Mouse (Mus musculus): Measurements from ENCODE around the gene Ccr6. TPM values are rescaled to one million over a fixed set of nuclear protein-coding genes. Genes with fewer than 3 reads are reported as not detected.
A peak's percentile ranks its signal among the peaks of the same experiment; 100 is the strongest.

Ccr6 gene
- polyA plus RNA-seq, 1 experiment from 2014 or later, result not detected

DNA sequence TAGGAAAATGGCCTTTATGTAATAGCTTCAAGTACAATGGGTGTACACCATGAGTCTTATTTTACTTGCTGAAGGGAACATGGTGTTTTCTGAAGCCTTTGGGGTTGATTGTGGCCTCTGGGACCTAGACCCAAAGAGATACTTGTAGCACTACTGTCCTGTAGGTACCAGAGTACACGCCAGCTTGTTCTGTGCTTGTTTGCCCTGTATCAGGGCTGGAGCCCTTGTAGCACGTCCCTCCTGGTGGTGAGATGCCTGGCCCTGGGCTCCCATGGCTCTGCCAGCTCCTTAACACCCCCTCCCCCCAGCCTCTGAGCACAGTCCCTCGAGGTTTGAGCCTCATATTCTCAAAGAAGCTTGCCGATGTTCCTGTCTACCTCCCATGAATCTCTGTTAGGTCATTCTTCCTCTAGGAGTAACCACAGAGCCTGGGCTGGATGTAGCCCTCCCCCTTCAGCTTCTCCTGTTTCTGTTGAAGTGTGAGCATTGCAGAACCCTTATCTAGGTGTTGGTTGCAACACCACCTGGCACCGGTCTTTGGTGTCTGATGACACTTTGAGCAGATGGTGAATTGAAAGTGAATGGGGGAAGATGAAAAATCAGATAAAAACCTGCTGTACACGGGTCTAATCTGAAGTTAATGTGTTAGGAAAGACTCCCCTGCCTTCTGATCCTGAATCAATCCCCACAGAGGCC, 36.4 kb downstream of the Ccr6 start:
- 54% methylated on average over 6 of the region's 6 CpGs for WGBS
- no peaks in the 10 kb centered on the region for H3K4me1 ChIP-seq

DNA sequence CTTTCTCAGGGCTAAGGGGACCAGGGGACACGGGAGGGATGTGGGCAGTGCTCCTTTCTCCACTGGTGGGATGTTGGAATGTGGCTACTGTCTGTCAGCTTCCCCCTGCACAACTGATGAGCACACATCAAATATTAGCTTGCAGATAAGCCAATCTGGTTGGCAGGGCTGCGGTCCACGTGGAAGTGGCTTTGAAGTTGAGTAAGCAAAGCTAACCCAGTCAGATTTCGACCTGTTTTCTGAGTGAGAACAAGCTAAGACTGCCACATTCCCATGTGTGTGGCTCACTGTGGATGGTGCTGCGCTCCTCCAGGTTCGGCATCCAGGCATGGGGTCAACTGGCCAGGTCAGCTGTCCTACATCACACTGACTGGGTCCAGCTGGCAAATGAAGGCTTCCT, 37.1 kb downstream of the Ccr6 start:
- Histone ChIP-seq H3K4me1 (no peaks in the 10 kb centered on the region), H3K4me2 (replicated peaks) (no peak overlapping the region), H3K27ac (replicated peaks) (no peak overlapping the region), H3K4me3 (no peak overlapping the region), H3K36me3 (no peaks in the 10 kb centered on the region), H3K9ac (replicated peaks) (no peak overlapping the region), H3K9me3 (no peaks in the 10 kb centered on the region), H3K27me3 (no peaks in the 10 kb centered on the region)
- ATAC-seq (replicated peaks), result no peak
- 82% methylated on average over 6 of the region's 6 CpGs for WGBS

More for the DNA sequence above, 36.4 kb downstream of the Ccr6 start:
- Histone ChIP-seq H3K27me3 (no peaks in the 10 kb centered on the region), H3K4me2 (replicated peaks) (no peak overlapping the region), H3K9me3 (no peaks in the 10 kb centered on the region), H3K4me3 (no peak overlapping the region), H3K36me3 (no peaks in the 10 kb centered on the region), H3K27ac (replicated peaks) (no peak overlapping the region), H3K9ac (replicated peaks) (no peak overlapping the region)
- no peak for ATAC-seq (replicated peaks)

DNA sequence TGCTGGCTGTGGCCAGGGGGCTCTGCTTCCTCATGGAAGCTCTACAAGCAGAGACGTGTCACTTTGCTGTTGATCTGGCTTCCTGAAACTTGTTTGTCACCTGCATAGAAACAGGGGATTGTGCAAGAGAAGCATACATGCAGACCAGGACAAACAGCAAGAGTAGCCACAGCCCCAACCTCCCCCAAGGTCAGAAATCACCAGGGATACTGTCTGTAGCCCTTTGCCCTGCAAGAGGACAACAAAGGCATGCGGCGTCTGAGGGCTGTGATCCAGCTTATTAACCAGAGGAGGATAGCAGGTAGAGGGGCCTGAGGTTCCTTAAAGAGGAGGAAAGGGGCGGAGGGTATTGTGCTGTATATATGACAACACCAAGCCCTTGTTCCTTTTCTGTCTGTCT, 40.2 kb downstream of the Ccr6 start:
- no peaks in the 10 kb centered on the region for H3K4me1 ChIP-seq
- no peak overlapping the region for H3K4me3 ChIP-seq
- no peak overlapping the region for H3K4me2 ChIP-seq (replicated peaks)
- no peaks in the 10 kb centered on the region for H3K27me3 ChIP-seq
- ATAC-seq (replicated peaks), result no peak
- WGBS, result 80% methylated on average over 4 of the region's 4 CpGs
- H3K9ac ChIP-seq (replicated peaks), result no peak overlapping the region
- no peak overlapping the region for H3K27ac ChIP-seq (replicated peaks)
- no peaks in the 10 kb centered on the region for H3K36me3 ChIP-seq
- H3K9me3 ChIP-seq, result no peaks in the 10 kb centered on the region

DNA sequence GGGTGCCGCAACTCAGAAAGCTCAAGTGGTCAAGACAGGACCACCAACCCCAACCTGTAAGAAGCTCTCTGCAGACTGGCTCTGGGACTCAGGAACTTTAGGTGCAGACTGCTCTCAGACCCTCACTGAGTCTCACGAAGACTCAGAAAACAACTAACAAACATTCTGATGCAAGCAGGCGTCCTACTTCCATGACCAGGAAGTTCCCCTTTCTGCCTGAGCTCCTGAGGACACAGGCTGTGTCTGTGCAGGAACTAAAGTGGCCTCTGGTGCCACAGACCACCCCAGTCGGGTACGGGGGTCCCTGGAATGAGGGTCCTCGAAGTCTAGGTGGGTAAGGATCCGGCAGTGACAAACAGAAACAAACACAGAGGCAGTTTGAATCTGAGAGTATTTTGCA, 40.8 kb downstream of the Ccr6 start:
- H3K36me3 ChIP-seq, result no peaks in the 10 kb centered on the region
- no peaks in the 10 kb centered on the region for H3K9me3 ChIP-seq
- no peaks in the 10 kb centered on the region for H3K4me1 ChIP-seq
- H3K27me3 ChIP-seq, result no peaks in the 10 kb centered on the region
- WGBS, result 82% methylated on average over 7 of the region's 7 CpGs
- no peak overlapping the region for H3K4me2 ChIP-seq (replicated peaks)
- H3K4me3 ChIP-seq, result no peak overlapping the region
- no peak overlapping the region for H3K27ac ChIP-seq (replicated peaks)
- H3K9ac ChIP-seq (replicated peaks), result no peak overlapping the region
- no peak for ATAC-seq (replicated peaks)

DNA sequence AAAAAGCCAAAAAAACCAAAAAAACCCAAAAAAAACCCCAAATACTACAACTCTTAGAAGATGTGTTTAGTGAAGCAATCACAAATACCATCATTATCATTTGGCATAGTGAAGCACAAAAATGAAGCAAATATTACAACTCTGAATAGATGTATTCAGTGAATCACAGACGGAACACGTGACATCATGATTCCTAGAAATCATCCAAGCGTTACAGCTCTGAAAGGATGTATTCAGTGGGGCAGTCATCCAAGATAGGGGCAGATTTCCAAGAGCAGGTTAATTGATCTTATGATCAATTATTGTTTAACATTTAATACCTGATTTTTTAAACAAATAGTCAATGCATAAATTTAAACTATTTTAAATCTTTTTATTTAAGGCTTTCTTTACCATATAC, 41.4 kb downstream of the Ccr6 start:
- H3K9me3 ChIP-seq, result no peaks in the 10 kb centered on the region
- H3K4me3 ChIP-seq, result no peak overlapping the region
- no peak overlapping the region for H3K27ac ChIP-seq (replicated peaks)
- H3K4me1 ChIP-seq, result no peaks in the 10 kb centered on the region
- ATAC-seq (replicated peaks), result no peak
- no peak overlapping the region for H3K9ac ChIP-seq (replicated peaks)
- no peak overlapping the region for H3K4me2 ChIP-seq (replicated peaks)
- H3K27me3 ChIP-seq, result no peaks in the 10 kb centered on the region
- H3K36me3 ChIP-seq, result no peaks in the 10 kb centered on the region
- 64% methylated on average over 3 of the region's 3 CpGs for WGBS

DNA sequence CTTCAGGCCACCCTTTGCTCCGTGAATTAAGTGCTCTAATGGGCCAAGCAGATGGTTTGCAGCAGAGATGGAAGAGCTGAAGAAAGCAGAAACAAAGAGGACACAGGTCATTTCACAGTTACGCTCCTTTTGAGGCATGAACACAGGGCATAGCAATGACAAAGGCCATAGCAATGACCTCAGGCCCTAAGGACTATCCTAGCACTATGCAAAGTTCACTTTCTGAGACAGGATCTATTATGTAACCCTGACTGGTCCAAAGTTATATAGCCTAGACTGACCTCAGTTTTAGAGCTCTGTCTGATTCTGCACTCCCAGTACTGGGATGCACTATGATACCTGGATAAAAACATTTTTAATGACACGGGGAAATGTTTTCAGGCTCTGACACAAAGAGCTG, 42.5 kb downstream of the Ccr6 start:
- 68% methylated on average over 3 of the region's 3 CpGs for WGBS
- peaks cover 6% of the 10 kb centered on the region for H3K4me1 ChIP-seq
- H3K27ac ChIP-seq (replicated peaks), result no peak overlapping the region
- no peaks in the 10 kb centered on the region for H3K27me3 ChIP-seq
- H3K9ac ChIP-seq (replicated peaks), result no peak overlapping the region
- ATAC-seq (replicated peaks), result no peak
- H3K9me3 ChIP-seq, result no peaks in the 10 kb centered on the region
- H3K4me2 ChIP-seq (replicated peaks), result no peak overlapping the region
- H3K4me3 ChIP-seq, result no peak overlapping the region
- no peaks in the 10 kb centered on the region for H3K36me3 ChIP-seq

DNA sequence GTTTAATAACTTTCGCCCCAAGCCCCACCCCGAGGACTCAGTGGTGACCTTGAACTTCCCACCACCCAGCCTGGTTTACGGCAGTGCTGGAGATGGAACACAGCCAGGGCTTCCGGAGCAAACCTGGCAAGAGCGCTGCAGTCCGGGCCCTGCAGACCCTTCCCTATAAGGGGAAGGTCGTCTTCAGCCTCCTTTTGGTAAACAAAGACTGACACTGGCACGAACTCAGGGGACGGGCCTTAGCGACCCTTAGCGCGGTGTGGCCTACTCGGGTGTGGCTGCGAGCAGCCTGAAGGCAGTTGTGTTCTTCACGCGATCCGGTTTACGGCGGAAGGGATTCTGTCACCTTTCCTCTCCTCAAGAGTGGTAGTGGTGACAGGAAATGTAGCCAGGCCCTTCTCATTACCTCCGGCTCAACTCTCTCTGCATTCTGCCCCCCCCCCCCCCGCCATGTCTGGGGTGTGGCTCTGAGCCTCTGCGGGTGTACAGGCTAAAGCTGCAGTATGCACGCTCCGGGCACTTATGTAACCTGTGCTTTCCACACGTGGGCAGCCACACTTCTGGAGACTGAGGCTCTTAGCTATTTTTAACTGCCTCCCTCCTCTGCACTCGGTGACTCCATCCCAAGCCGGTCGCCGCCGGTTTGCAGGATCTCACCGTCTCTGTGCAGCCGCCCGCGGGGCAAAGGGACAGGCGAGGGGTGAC, 47.1 kb downstream of the Ccr6 start, which contains the start of gene Mpc1:
Gene Mpc1 (plus strand): TSS at position 84 of the 705 bp plus-strand sequence.
- peaks cover 25% of the 10 kb centered on the region for H3K4me1 ChIP-seq
- no peaks in the 10 kb centered on the region for H3K27me3 ChIP-seq
- H3K9ac ChIP-seq (replicated peaks), result peak within 1 kb of the TSS; percentile 67
- peak within 1 kb of the TSS; percentile 93 for H3K27ac ChIP-seq (replicated peaks)
- WGBS, result under 1% methylated on average over 34 of the region's 35 CpGs
- H3K4me3 ChIP-seq, result peak within 1 kb of the TSS; percentile 80
- peak; percentile 72 for ATAC-seq (replicated peaks)
- peak within 1 kb of the TSS; percentile 99 for H3K4me2 ChIP-seq (replicated peaks)
- no peaks in the 10 kb centered on the region for H3K36me3 ChIP-seq
- no peaks in the 10 kb centered on the region for H3K9me3 ChIP-seq

DNA sequence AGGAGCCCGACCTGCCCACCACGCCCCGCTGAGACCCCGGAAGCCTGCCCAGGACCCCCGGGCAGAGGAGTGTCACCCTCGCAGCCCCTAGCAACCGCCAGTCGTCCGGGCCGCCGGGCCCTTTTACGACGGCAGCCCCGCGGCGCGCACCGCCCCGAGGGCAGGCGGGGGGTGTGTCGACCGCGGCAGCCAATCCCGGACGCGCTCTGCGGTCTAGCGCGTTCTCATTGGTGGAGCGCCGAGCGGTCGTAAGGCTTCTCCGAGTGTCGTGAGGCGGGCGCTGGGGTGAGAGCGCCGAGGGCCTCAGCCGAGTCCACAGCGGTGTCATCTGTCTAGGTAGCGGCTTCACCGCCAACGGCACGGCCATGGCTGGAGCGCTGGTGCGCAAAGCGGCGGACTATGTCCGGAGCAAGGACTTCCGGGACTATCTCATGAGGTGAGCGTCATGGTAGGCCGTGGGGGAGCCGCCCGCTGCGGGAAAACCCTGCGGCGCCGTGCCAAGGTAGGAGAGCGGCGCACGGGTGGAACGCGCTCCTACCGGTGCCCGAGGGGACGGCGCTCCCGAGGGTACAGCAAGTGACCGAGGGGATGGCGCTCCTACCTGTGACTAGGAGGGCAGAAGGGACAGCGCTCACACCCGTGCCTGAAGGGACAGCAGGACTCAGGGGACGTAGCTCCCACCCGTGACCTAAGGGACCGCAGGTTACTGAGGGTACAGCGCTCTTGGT, 47.8 kb downstream of the Ccr6 start:
- peak overlapping the region; percentile 67 for H3K9ac ChIP-seq (replicated peaks)
- H3K4me2 ChIP-seq (replicated peaks), result peak overlapping the region; percentile 99
- peak overlapping the region; percentile 93 for H3K27ac ChIP-seq (replicated peaks)
- peak overlapping the region; percentile 80 for H3K4me3 ChIP-seq
- H3K4me1 ChIP-seq, result peaks cover 25% of the 10 kb centered on the region
- no peaks in the 10 kb centered on the region for H3K36me3 ChIP-seq
- no peaks in the 10 kb centered on the region for H3K9me3 ChIP-seq
- H3K27me3 ChIP-seq, result no peaks in the 10 kb centered on the region
- under 1% methylated on average over 77 of the region's 77 CpGs for WGBS
- peak; percentile 99 for ATAC-seq (replicated peaks)

DNA sequence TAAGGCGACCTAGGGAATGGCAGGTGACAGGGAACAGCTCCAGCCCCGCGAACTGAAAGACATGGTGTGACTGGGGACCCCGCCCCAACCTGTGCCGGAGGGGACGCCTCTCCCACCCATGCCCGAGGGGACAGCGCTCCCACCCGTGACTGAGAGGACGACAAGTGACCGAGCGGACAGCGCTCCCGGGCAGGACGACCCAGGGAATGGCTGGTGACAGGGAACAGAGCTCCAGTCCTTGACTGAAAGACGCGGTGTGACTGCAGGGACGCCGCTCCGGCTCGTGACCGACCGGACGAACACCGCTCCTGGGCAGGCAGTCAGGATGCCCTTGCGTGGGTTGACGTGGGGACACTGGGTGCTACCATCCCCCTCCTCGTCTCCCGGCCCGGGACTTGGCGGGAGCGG, 48.4 kb downstream of the Ccr6 start:
- whole genome bisulfite sequencing, result under 1% methylated on average over 32 of the region's 32 CpGs
- H3K36me3 ChIP-seq, result 0 out of 2 replicates have a peak, but pooled peaks cover 2% of the 10 kb centered on the region
- H3K4me3 ChIP-seq, result peak overlapping the region; percentile 80
- H3K27me3 ChIP-seq, result no peaks in the 10 kb centered on the region
- no peaks in the 10 kb centered on the region for H3K9me3 ChIP-seq
- ATAC-seq (replicated peaks), result peak; percentile 14
- H3K4me1 ChIP-seq, result peaks cover 25% of the 10 kb centered on the region
- H3K27ac ChIP-seq (replicated peaks), result peak overlapping the region; percentile 93; the same call in 1 of the 2 replicates
- peak overlapping the region; percentile 67 for H3K9ac ChIP-seq (replicated peaks)
- H3K4me2 ChIP-seq (replicated peaks), result peak overlapping the region; percentile 99

DNA sequence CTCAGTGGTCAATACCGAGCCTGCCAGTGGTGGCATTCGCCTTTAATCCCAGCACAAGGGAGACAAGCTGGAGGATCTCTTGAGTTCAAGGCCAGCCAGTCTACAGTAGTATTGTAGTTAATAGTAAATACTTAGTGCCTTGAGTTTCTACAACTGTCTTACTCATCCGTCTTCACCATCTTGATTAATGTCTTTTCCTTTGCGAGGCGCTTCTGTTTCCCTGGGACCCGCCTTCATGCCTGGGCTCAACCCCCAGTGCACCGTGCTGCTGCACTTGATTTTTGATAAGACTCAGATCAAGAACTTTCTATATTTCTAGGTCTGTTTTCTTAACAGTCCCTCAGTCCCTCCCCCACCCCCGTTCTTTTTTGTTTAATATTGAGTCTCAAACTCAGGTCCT, 49.2 kb downstream of the Ccr6 start:
- 43% methylated on average over 8 of the region's 8 CpGs for WGBS
- Histone ChIP-seq H3K4me3 (peak overlapping the region; percentile 80), H3K4me2 (replicated peaks) (peak overlapping the region; percentile 99), H3K4me1 (peaks cover 25% of the 10 kb centered on the region), H3K36me3 (peaks cover 4% of the 10 kb centered on the region; the same call in 1 of the 2 replicates), H3K27ac (replicated peaks) (no peak overlapping the region), H3K27me3 (no peaks in the 10 kb centered on the region), H3K9me3 (no peaks in the 10 kb centered on the region), H3K9ac (replicated peaks) (no peak overlapping the region; the same call in 1 of the 2 replicates)
- ATAC-seq (replicated peaks), result no peak

DNA sequence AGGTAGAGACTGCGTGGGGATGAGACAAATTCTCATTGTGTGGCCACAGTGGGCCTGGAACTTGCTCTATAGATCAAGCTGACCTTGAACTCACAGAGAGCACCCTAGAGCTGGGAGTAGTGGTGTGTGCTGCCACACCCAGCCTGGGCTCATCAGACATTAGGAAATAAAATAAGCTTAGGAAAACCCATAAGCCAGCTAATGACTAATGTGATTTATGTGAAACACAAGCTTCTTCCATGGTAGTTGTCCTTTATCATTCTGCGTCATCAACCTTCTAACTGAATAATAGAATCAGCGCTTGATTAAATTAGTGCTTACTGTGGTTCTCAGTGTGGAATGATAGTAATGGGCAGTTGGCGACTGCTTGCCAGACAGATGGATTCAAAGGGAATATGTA, 51.1 kb downstream of the Ccr6 start:
- Histone ChIP-seq H3K4me2 (replicated peaks) (no peak overlapping the region), H3K36me3 (peaks cover 4% of the 10 kb centered on the region; the same call in 1 of the 2 replicates), H3K27ac (replicated peaks) (no peak overlapping the region), H3K4me1 (peaks cover 25% of the 10 kb centered on the region), H3K4me3 (no peak overlapping the region), H3K9ac (replicated peaks) (no peak overlapping the region), H3K27me3 (no peaks in the 10 kb centered on the region), H3K9me3 (no peaks in the 10 kb centered on the region)
- WGBS, result 84% methylated on average over 4 of the region's 4 CpGs
- no peak for ATAC-seq (replicated peaks)
